ENCODE assay signal across 8 mouse cellular contexts in the genomic region with DNA sequence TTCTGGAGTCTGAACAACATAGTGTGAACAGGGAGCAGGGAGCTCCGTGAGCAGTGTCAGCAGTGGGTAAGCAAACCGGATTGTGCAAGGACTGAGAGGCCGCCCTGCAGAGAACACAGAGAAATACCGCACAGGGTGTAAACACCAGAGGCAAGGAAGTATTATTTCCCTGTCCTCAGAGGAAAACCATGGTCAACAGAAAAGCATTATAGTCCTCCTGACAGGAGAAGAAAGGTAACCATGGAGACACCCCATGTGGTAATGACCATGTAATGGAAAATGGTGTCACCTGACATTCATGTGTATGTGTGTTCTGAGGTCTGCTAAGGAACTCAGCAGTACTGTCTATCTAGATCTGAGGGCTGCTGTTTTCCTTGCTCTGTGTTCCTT. TPM values are rescaled to one million over a fixed set of nuclear protein-coding genes. Genes with fewer than 3 reads are reported as not detected.
DNase-seq lines count a peak whose midpoint lies in the region; ATAC-seq and TF ChIP-seq lines count a peak whose summit lies in the region.

No protein-coding gene starts in this region.

- no peaks in the 10 kb centered on the region for H3K36me3 ChIP-seq in hindbrain, embryonic 12.5 days
- H3K36me3 ChIP-seq in lung, embryonic 14.5 days (ENCODE audit: insufficient read depth) = no peaks in the 10 kb centered on the region
- H3K36me3 ChIP-seq in neural tube, embryonic 14.5 days (ENCODE audit: control insufficient read depth, insufficient read depth, low read length) = no peaks in the 10 kb centered on the region

- H3K4me3 ChIP-seq in embryonic fibroblast, embryonic 13.5 days (ENCODE audit: insufficient read depth, low read length) = no peak overlapping the region
- H3K4me3 ChIP-seq in hindbrain, embryonic 12.5 days = no peak overlapping the region
- H3K4me3 ChIP-seq in lung, embryonic 14.5 days (ENCODE audit: low read depth, low read length) = no peak overlapping the region
- H3K4me3 ChIP-seq in neural tube, embryonic 14.5 days (ENCODE audit: low read depth, low read length) = no peak overlapping the region

- DNase-seq in frontal cortex, postnatal 14 days (ENCODE audit: low spot score in 2 of 2) = no peak
- DNase-seq in CD4-positive, CD25-positive, alpha-beta regulatory T cell, adult 2 months (ENCODE audit: low read depth, low spot score) = peak; percentile 91
- peak; percentile 29 for DNase-seq in lung, embryonic 14.5 days
- DNase-seq in left cerebral cortex, postnatal 4 days = no peak

- 11% methylated on average over 4 of the region's 4 CpGs for WGBS in hindbrain, embryonic 12.5 days
- WGBS in lung, embryonic 14.5 days = 46% methylated on average over 4 of the region's 4 CpGs
- 12% methylated on average over 4 of the region's 4 CpGs for WGBS in neural tube, embryonic 14.5 days

- peaks cover 20% of the 10 kb centered on the region for H3K27me3 ChIP-seq in hindbrain, embryonic 12.5 days
- no peaks in the 10 kb centered on the region for H3K27me3 ChIP-seq in lung, embryonic 14.5 days (ENCODE audit: insufficient read depth, low read length)
- no peaks in the 10 kb centered on the region for H3K27me3 ChIP-seq in neural tube, embryonic 14.5 days (ENCODE audit: control insufficient read depth, insufficient read depth, low read length)

- TF ChIP-seq CTCF in embryonic fibroblast, embryonic 13.5 days (IDR thresholded peaks at IDR 0.05; ENCODE audit: borderline replicate concordance, insufficient read depth, low read length) = no peak
- no peak for TF ChIP-seq CTCF in lung, embryonic 14.5 days (IDR thresholded peaks at IDR 0.05; ENCODE audit: low read depth)

- 0 out of 2 replicates have a peak, but pooled peaks have one; percentile 31 for ATAC-seq in frontal cortex, adult (ENCODE audit: low TSS enrichment)
- peak; percentile 87 for ATAC-seq in hindbrain, embryonic 12.5 days (ENCODE audit: low FRiP score)
- ATAC-seq in lung, embryonic 14.5 days (ENCODE audit: insufficient read depth) = peak; percentile 71
- ATAC-seq in neural tube, embryonic 14.5 days (ENCODE audit: low read depth) = peak; percentile 86

- peak overlapping the region; percentile 24 for H3K4me2 ChIP-seq in hindbrain, embryonic 12.5 days (replicated peaks)
- no peak overlapping the region for H3K4me2 ChIP-seq in lung, embryonic 14.5 days
- H3K4me2 ChIP-seq in neural tube, embryonic 14.5 days (ENCODE audit: low read depth, low read length) = no peak overlapping the region

- H3K9ac ChIP-seq in hindbrain, embryonic 12.5 days = no peak overlapping the region
- no peak overlapping the region for H3K9ac ChIP-seq in lung, embryonic 14.5 days
- H3K9ac ChIP-seq in neural tube, embryonic 14.5 days (replicated peaks; ENCODE audit: low read depth, low read length) = no peak overlapping the region; the same call in 1 of the 2 replicates

- no peak for TF ChIP-seq POLR2A in embryonic fibroblast, embryonic 13.5 days (IDR thresholded peaks at IDR 0.05; ENCODE audit: low read depth, low read length)

- peaks cover 18% of the 10 kb centered on the region for H3K4me1 ChIP-seq in embryonic fibroblast, embryonic 13.5 days (ENCODE audit: control insufficient read depth, insufficient read depth, low read length)
- H3K4me1 ChIP-seq in hindbrain, embryonic 12.5 days = peaks cover 20% of the 10 kb centered on the region
- peaks cover 7% of the 10 kb centered on the region for H3K4me1 ChIP-seq in lung, embryonic 14.5 days (ENCODE audit: insufficient read depth)
- H3K4me1 ChIP-seq in neural tube, embryonic 14.5 days (ENCODE audit: control insufficient read depth, insufficient read depth, low read length) = peaks cover 6% of the 10 kb centered on the region; the same call in 1 of the 2 replicates

- no peaks in the 10 kb centered on the region for H3K9me3 ChIP-seq in hindbrain, embryonic 12.5 days (replicated peaks)
- H3K9me3 ChIP-seq in lung, embryonic 14.5 days (ENCODE audit: low read depth, low read length) = no peaks in the 10 kb centered on the region
- no peaks in the 10 kb centered on the region for H3K9me3 ChIP-seq in neural tube, embryonic 14.5 days (ENCODE audit: control insufficient read depth, low read length)

- intact Hi-C loops in left cerebral cortex, postnatal 4 days (cut with DNase I) = no loop called here

- H3K27ac ChIP-seq in embryonic fibroblast, embryonic 13.5 days (ENCODE audit: insufficient read depth, low read length) = peak overlapping the region; percentile 70
- peak overlapping the region; percentile 44; the same call in 1 of the 2 replicates for H3K27ac ChIP-seq in hindbrain, embryonic 12.5 days
- H3K27ac ChIP-seq in lung, embryonic 14.5 days (ENCODE audit: low read depth) = peak overlapping the region; percentile 24; the same call in 1 of the 2 replicates
- no peak overlapping the region; the same call in 1 of the 2 replicates for H3K27ac ChIP-seq in neural tube, embryonic 14.5 days (ENCODE audit: low read depth, low read length)

RNA-seq across cellular contexts. Expression of a gene that starts 36.4 kb away (rescaled TPM):
- 92.4 and 93.5 TPM in 2 replicates for polyA plus RNA-seq in embryonic fibroblast, embryonic 13.5 days (2011; ENCODE audit: insufficient read length, low read depth, missing spikeins)
- polyA plus RNA-seq in hindbrain, embryonic 12.5 days (2016; fragmentation: Nextera tagmentation; extraction: Ambion mirVana) = 40.9 and 42.8 TPM in 2 replicates
- polyA plus RNA-seq in lung, embryonic 14.5 days (2014; fragmentation: Nextera tagmentation; extraction: Ambion mirVana) = 46.6 and 46.8 TPM in 2 replicates
- 48.9 and 50.5 TPM in 2 replicates for polyA plus RNA-seq in neural tube, embryonic 14.5 days (2014; fragmentation: Nextera tagmentation; extraction: Ambion mirVana)
- total RNA-seq in left cerebral cortex, postnatal 4 days (2021) = 10 to 100 TPM; 93.8 to 99.4 TPM

Comparison
In these comparisons a context has a peak if more than half of its experiments do, and no peak if none do; other contexts are left out.
1. ATAC-seq: peak in every context shown above with its lines; median percentile 87 in hindbrain, embryonic 12.5 days; 86 in neural tube, embryonic 14.5 days; 71 in lung, embryonic 14.5 days; 31 in frontal cortex, adult.
2. DNase-seq: peak in CD4-positive, CD25-positive, alpha-beta regulatory T cell, adult 2 months (single experiment) and lung, embryonic 14.5 days (single experiment); none in frontal cortex, postnatal 14 days (0 of 2) and left cerebral cortex, postnatal 4 days (single experiment).